Mouse (Mus musculus) liver, embryonic 14 days (tissue): ENCODE results near the gene Retreg1. TPM values are rescaled to one million over a fixed set of nuclear protein-coding genes. Genes with fewer than 3 reads are reported as not detected.

Experiments used
- polyA plus RNA-seq: library from polyadenylated mRNA; depleted of rRNA; stranded (reverse); fragments of >200 nt; gene quantifications from 2 replicates; pipeline ENCODE4 v1.2.3, GENCODE M21; 2012; rRNA removed

Retreg1 gene
- polyA plus RNA-seq = 0.81 and 0.91 TPM in 2 replicates

DNA sequence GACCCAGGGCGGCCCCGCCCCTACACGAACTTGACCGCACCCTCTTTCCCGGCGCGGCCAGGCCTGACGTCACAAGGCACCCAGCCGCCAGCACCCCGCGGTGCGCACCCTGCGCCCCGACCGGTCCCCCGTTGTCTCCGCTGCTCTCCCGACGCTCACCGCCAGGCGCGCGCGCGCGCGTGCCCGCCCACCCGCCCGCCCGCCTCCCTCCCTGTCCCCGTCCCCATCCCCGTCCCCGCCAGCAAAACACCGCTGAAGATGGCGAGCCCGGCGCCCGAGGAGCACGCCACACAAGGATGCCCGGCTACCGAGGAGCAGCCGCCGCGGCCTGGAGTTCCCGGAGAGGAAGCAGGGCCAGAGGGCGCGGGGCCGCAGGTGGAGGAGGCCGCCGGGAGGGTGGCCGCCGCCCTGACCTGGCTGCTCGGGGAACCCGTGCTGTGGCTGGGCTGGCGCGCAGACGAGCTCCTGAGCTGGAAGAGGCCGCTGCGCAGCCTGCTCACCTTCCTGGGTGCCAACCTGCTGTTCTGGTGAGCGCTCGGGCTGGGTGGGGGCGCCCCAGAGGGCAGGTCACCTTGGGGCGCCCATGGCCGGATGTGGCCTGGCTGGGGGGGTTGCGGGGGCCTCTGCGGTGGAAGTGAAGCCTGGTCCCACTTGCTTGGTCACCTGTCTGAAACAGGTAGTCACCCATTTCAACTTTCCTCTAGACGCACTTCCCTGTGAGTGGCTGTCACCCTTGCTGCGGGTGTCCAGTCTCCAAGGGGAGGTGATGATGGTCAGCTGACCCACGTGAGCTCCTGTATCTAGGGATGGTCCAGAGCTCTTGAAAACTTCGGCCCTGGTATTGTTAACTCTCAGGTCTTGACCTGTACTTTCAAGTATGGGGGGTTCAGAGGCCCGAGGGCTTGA lies at the start of gene Retreg1:
Gene Retreg1 (plus strand): TSS at position 95 of the 906 bp plus-strand sequence.

DNA sequence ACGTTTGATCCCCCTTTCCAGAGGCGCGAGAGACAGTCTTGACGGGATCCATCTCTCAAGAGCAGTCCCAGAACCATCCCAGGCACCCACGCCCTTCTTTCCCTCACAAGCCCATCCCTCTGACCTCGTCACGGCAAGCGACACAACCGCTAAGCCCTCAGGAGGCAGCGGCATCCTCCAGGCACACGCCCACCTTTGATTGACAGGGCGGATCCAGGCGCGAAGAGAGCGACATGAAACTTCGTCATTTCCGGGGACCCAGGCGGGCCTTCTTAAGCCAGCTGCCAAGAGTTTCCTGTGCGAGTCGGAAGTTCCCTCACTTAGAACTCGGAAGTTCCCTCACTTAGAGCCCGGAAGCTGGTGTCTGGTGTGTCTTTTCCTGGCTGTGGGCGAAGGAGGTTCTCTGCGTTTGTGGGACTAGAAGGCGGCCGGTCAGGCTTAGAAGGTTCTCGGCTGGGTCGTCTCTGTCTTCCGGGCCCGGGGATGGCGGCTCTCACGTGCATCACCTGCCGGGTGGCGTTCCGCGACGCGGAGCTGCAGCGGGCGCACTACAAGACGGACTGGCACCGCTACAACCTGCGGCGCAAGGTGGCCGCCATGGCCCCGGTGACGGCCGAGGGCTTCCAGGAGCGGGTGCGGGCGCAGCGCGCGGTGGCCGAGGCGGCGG lies 141.2 kb downstream of the Retreg1 start, which contains the start of gene Zfp622:
Gene Zfp622 (plus strand): TSS at position 300 of the 667 bp plus-strand sequence.

Other genes with a start within 250 kb of the Retreg1 start
- gene Myo10, start 220.7 kb upstream of the Retreg1 start, polyA plus RNA-seq = 2.7 and 2.8 TPM in 2 replicates
- gene Zfp622, start 141.2 kb downstream of the Retreg1 start, polyA plus RNA-seq = 9.8 and 10.6 TPM in 2 replicates